Mouse (Mus musculus) CD8-positive naive resting alpha-beta T cell, adult 2 months (primary cell): ENCODE measurements around the gene Dnah9.

Experiments
- DNase-seq, 2 experiments: peaks; one replicate each; pipeline ENCODE4 v3.0.0; 2022; ENCODE audit warnings: low read depth in 2 of 2, low spot score in 2 of 2

Dnah9 gene

GRCm38 (mm10) chr11:66167801-66168651, at the start of gene Dnah9:
Gene Dnah9, minus strand, starts transcription at chr11:66168551.
- DNase-seq = no peak

- DNase-seq = no peak
Measured at GRCm38 (mm10) chr11:66188627-66189287, 20.4 kb upstream of the Dnah9 start.

- DNase-seq = no peak
Measured at GRCm38 (mm10) chr11:66188146-66188545, 19.8 kb upstream of the Dnah9 start.

- no peak for DNase-seq
Measured at GRCm38 (mm10) chr11:66177781-66178180, 9.4 kb upstream of the Dnah9 start.

- no peak for DNase-seq
Measured at GRCm38 (mm10) chr11:66164022-66164421, 4.3 kb downstream of the Dnah9 start.

GRCm38 (mm10) chr11:66140631-66141252, 27.6 kb downstream of the Dnah9 start:
- no peak for DNase-seq

- DNase-seq = no peak
Measured at GRCm38 (mm10) chr11:66134826-66135225, 33.5 kb downstream of the Dnah9 start.

- DNase-seq = no peak
Measured at GRCm38 (mm10) chr11:66126150-66126549, 42.2 kb downstream of the Dnah9 start.

GRCm38 (mm10) chr11:66124496-66124895, 43.9 kb downstream of the Dnah9 start:
- DNase-seq = no peak

- no peak for DNase-seq
Measured at GRCm38 (mm10) chr11:66122017-66122416, 46.3 kb downstream of the Dnah9 start.

GRCm38 (mm10) chr11:66083663-66084254, 84.6 kb downstream of the Dnah9 start:
- DNase-seq = no peak

- DNase-seq = no peak
Measured at GRCm38 (mm10) chr11:66072921-66073320, 95.4 kb downstream of the Dnah9 start.

- no peak for DNase-seq
Measured at GRCm38 (mm10) chr11:66058956-66059355, 109.4 kb downstream of the Dnah9 start.

- DNase-seq = no peak
Measured at GRCm38 (mm10) chr11:66051294-66051693, 117.1 kb downstream of the Dnah9 start.

GRCm38 (mm10) chr11:66049146-66049545, 119.2 kb downstream of the Dnah9 start:
- no peak for DNase-seq

GRCm38 (mm10) chr11:66046594-66047193, 121.7 kb downstream of the Dnah9 start:
- no peak for DNase-seq

- DNase-seq = no peak
Measured at GRCm38 (mm10) chr11:66043635-66044034, 124.7 kb downstream of the Dnah9 start.

- DNase-seq = no peak
Measured at GRCm38 (mm10) chr11:66042531-66042930, 125.8 kb downstream of the Dnah9 start.

- DNase-seq = no peak
Measured at GRCm38 (mm10) chr11:66025728-66026127, 142.6 kb downstream of the Dnah9 start.

- DNase-seq = no peak
Measured at GRCm38 (mm10) chr11:65975871-65976270, 192.5 kb downstream of the Dnah9 start.

- DNase-seq = no peak
Measured at GRCm38 (mm10) chr11:65930796-65931195, 237.6 kb downstream of the Dnah9 start.
